Mouse (Mus musculus): ENCODE data around the gene 1700017B05Rik.
A peak's percentile ranks its signal among the peaks of the same experiment; 100 is the strongest.
"Not testable (repeated sequence)": the region's sequence is repeated elsewhere in the genome, so short reads cannot be mapped to it uniquely, and the experiment has no call there.

1700017B05Rik gene

GRCm38 (mm10) chr9:57261913-57262794 lies at the start of gene 1700017B05Rik:
Gene 1700017B05Rik (minus strand): TSS chr9:57262612.
- no peak for DNase-seq (ENCODE audit: low read depth)

- DNase-seq (ENCODE audit: low read depth) = no peak
These were observed 48.5 kb upstream of the 1700017B05Rik start for GRCm38 (mm10) chr9:57310895-57311294.

GRCm38 (mm10) chr9:57309353-57309752 lies 46.9 kb upstream of the 1700017B05Rik start:
- DNase-seq (ENCODE audit: low read depth) = no peak

GRCm38 (mm10) chr9:57307456-57307855 lies 45.0 kb upstream of the 1700017B05Rik start:
- DNase-seq (ENCODE audit: low read depth) = no peak

GRCm38 (mm10) chr9:57304716-57305115 lies 42.3 kb upstream of the 1700017B05Rik start:
- not testable (repeated sequence) for DNase-seq (ENCODE audit: low read depth)

- no peak for DNase-seq (ENCODE audit: low read depth)
These were observed 41.8 kb upstream of the 1700017B05Rik start for GRCm38 (mm10) chr9:57304251-57304650.

- no peak for DNase-seq (ENCODE audit: low read depth)
These were observed 40.9 kb upstream of the 1700017B05Rik start for GRCm38 (mm10) chr9:57303356-57303755.

- no peak for DNase-seq (ENCODE audit: low read depth)
These were observed 38.4 kb upstream of the 1700017B05Rik start for GRCm38 (mm10) chr9:57300825-57301224.

GRCm38 (mm10) chr9:57299790-57300477 lies 37.5 kb upstream of the 1700017B05Rik start:
- no peak for DNase-seq (ENCODE audit: low read depth)

- no peak for DNase-seq (ENCODE audit: low read depth)
These were observed 35.5 kb upstream of the 1700017B05Rik start for GRCm38 (mm10) chr9:57297938-57298337.

GRCm38 (mm10) chr9:57296277-57296676 lies 33.9 kb upstream of the 1700017B05Rik start:
- DNase-seq (ENCODE audit: low read depth) = no peak

- DNase-seq (ENCODE audit: low read depth) = no peak
These were observed 33.3 kb upstream of the 1700017B05Rik start for GRCm38 (mm10) chr9:57295666-57296065.

- no peak for DNase-seq (ENCODE audit: low read depth)
These were observed 32.5 kb upstream of the 1700017B05Rik start for GRCm38 (mm10) chr9:57294905-57295304.

GRCm38 (mm10) chr9:57287183-57287582 lies 24.8 kb upstream of the 1700017B05Rik start:
- DNase-seq (ENCODE audit: low read depth) = no peak

GRCm38 (mm10) chr9:57283311-57283710 lies 20.9 kb upstream of the 1700017B05Rik start:
- DNase-seq (ENCODE audit: low read depth) = no peak

- no peak for DNase-seq (ENCODE audit: low read depth)
These were observed 20.3 kb upstream of the 1700017B05Rik start for GRCm38 (mm10) chr9:57282686-57283085.

- no peak for DNase-seq (ENCODE audit: low read depth)
These were observed 19.1 kb upstream of the 1700017B05Rik start for GRCm38 (mm10) chr9:57281549-57281948.

GRCm38 (mm10) chr9:57279441-57279840 lies 17.0 kb upstream of the 1700017B05Rik start:
- no peak for DNase-seq (ENCODE audit: low read depth)

GRCm38 (mm10) chr9:57278268-57278667 lies 15.9 kb upstream of the 1700017B05Rik start:
- DNase-seq (ENCODE audit: low read depth) = no peak

- DNase-seq (ENCODE audit: low read depth) = peak; percentile 65
These were observed 13.9 kb upstream of the 1700017B05Rik start for GRCm38 (mm10) chr9:57276311-57276710.

GRCm38 (mm10) chr9:57273805-57274494 lies 11.5 kb upstream of the 1700017B05Rik start:
- DNase-seq (ENCODE audit: low read depth) = no peak
